Mouse (Mus musculus) brain, embryonic 14.5 days (tissue): ENCODE data around the gene Cacnb3.

Experiments
- CTCF ChIP-seq: fragments of 200-500 bp; IDR thresholded peaks from 2 replicates; pipeline ENCODE4 v1.5.1; 2012; ENCODE audit warnings: inconsistent platforms, mild to moderate bottlenecking, moderate library complexity, borderline replicate concordance; ENCODE audit not compliant: insufficient read depth, insufficient read length; ENCODE audit errors: extremely low read depth
- POLR2A ChIP-seq: fragments of 200-500 bp; IDR thresholded peaks from 2 replicates; pipeline ENCODE4 v1.6.1; 2012; ENCODE audit warnings: mild to moderate bottlenecking, inconsistent platforms, borderline replicate concordance; ENCODE audit not compliant: poor library complexity, insufficient read depth, insufficient read length, severe bottlenecking; ENCODE audit errors: extremely low read depth

GRCm38 (mm10) chr15:98683177-98683576 lies 52.5 kb downstream of the Cacnb3 start:
- TF ChIP-seq CTCF (no peak), POLR2A (no peak)
